Mouse (Mus musculus): ENCODE data around the gene Ankrd35.
"Not testable (repeated sequence)": the region's sequence is repeated elsewhere in the genome, so short reads cannot be mapped to it uniquely, and the experiment has no call there.

Ankrd35 gene

DNA sequence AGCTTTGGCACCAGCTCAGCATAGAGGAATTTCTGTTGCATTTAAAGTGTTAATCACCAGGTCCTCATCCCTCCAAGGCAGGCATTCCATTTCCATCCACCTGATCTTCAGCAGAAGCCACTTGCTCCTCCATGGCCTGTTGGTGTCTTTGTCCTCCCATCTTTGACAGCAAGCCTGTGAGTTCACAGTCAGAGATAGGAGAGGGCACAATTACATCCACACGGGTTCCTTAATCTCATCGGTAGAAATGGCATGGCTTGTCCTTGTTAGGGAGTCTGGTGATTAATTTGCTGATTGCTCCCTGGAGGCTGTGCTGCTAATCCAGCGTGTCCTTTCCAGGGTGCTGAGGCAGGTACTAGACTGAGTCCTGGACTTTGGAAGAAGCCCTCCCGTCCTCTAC, 3.6 kb downstream of the Ankrd35 start:
- no peak for DNase-seq

GRCm38 (mm10) chr3:96674442-96674841, 4.5 kb downstream of the Ankrd35 start:
- no peak for DNase-seq

- DNase-seq = no peak
Observed at GRCm38 (mm10) chr3:96675171-96675570, 5.2 kb downstream of the Ankrd35 start.

- DNase-seq = no peak
Observed at GRCm38 (mm10) chr3:96675690-96676089, 5.8 kb downstream of the Ankrd35 start.

DNA sequence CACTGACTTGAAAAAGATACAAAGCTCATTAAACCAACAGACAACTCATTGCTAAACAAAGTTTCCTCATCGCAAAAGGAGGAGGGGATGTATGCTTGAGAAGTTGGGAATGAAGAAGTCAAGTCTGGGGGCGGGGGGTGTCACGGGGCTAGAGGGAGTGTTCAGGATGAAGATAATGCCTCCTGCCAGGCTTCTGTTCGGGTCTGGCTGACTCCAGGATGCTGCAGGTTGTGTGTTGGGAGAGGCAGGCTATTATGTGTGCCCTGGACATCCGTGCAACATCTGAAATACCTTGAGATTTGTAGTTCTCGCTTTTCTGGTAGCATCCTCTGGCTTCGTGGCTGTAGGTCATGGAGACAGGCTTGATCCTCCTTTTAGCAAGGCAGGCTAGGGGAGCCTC, 8.5 kb downstream of the Ankrd35 start:
- DNase-seq = no peak

- DNase-seq = no peak
Observed at GRCm38 (mm10) chr3:96679159-96679674, 9.3 kb downstream of the Ankrd35 start.

GRCm38 (mm10) chr3:96680269-96680956, 10.5 kb downstream of the Ankrd35 start:
- DNase-seq = no peak

GRCm38 (mm10) chr3:96683496-96683895, 13.6 kb downstream of the Ankrd35 start:
- DNase-seq = no peak

DNA sequence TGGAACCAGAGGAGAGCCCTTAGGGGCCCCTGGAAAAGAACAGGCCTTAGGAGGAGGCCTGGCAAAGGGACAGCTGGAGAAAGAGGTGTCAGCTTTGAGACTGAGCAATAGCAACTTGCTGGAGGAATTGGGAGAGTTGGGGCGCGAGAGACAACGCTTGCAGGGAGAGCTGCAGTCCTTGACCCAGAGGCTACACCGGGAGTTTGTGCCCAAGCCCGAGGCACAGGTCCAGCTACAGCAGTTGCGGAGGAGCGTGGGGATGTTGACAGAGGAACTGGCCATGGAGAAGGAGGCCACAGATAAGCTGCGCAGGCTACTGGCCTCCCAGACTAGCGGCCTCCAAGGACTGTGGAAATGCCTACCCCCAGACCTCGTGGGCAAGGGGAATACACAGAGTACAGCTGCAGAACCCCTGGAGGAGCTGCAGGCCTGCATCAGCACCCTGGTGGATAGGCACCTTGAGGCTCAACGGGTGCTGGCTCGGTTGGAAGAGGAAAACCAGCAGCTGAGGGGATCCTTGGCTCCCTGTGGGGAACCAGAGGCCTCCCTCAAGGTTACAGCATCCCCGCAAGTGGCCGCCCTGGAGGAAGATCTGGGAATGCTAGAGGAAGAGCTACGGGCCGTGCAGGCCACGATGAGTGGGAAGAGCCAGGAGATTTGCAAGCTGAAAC, 14.4 kb downstream of the Ankrd35 start:
- no peak for DNase-seq

DNA sequence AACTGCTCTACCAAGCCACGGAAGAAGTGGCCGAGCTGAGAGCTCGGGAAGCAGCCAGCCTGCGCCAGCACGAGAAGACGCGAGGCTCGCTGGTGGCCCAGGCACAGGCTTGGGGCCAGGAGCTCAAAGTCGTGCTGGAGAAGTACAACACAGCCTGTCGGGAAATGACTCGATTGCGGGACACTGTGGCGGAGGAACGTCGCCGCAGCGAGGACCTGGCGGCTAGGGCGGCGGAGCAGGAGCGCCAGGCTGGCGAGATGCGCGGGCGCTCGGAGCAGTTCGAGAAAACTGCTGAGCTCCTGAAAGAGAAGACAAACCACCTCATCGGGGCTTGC, 14.9 kb downstream of the Ankrd35 start:
- peak in 1 of 2 experiments; percentile 28 for DNase-seq

DNA sequence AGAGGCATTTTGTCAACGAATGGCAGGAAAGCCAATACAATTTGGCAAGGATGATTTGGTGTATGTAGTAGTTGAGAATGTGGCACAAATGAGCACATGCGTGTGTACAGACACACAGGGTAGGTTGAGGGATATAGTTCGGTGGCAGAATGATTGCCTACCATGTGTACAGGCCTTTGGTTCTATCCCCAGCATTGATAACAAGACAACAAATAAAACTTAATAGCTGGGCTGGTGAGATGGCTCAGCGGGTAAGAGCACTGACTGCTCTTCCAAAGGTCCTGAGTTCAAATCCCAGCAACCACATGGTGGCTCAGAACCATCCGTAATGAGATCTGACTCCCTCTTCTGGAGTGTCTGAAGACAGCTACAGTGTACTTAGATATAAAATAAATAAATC, 16.1 kb downstream of the Ankrd35 start:
- not testable (repeated sequence) for DNase-seq

- DNase-seq = no peak
Observed at GRCm38 (mm10) chr3:96688854-96689253, 18.9 kb downstream of the Ankrd35 start.

- no peak for DNase-seq
Observed at GRCm38 (mm10) chr3:96690298-96690697, 20.4 kb downstream of the Ankrd35 start.

DNA sequence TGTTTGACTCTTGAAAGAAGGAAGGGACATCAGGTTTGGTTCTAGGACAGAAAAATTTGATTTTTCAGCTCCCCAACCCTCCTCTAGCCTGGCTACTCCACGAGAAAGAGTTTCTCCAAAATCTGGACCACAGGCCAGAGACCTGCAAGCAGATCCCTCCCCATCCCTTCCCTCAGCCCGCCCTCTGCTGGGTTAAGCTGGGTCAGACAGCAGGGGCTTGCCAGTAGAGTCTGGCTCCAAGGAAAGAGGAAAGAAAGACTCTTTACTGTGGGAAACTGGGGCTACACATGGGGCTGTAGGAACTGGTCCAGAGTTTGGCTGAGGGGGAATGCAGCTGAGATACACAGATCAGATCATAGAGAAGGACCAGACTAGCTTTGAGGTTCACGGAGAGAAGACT, 22.6 kb downstream of the Ankrd35 start:
- no peak for DNase-seq

DNA sequence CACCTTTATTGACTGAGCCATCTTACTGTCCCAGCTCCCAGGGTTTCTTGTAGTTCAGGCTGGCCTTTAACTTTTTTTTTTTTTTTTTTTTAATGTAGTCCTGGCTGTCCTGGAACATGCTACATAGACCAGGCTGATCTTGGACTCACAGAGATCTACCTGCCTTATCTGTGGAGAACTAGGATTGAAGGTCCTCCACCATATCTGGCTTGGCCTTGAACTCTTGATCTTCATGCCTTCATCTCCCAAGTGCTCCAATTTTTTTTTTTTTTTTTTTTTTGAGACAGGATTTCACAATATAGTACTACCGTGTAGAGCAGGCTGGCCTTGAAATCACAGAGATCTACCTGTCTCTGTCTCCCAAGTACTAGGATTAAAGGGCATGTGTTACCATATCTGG, 23.6 kb downstream of the Ankrd35 start:
- DNase-seq = no peak

- peak; percentile 53 to 64 for DNase-seq
Observed at GRCm38 (mm10) chr3:96696198-96696765, 26.4 kb downstream of the Ankrd35 start, which contains the start of gene Pias3. Pias3 (plus strand) TSS chr3:96696384.

GRCm38 (mm10) chr3:96696766-96697732, 27.1 kb downstream of the Ankrd35 start:
- DNase-seq = peak; percentile 89 to 91

DNA sequence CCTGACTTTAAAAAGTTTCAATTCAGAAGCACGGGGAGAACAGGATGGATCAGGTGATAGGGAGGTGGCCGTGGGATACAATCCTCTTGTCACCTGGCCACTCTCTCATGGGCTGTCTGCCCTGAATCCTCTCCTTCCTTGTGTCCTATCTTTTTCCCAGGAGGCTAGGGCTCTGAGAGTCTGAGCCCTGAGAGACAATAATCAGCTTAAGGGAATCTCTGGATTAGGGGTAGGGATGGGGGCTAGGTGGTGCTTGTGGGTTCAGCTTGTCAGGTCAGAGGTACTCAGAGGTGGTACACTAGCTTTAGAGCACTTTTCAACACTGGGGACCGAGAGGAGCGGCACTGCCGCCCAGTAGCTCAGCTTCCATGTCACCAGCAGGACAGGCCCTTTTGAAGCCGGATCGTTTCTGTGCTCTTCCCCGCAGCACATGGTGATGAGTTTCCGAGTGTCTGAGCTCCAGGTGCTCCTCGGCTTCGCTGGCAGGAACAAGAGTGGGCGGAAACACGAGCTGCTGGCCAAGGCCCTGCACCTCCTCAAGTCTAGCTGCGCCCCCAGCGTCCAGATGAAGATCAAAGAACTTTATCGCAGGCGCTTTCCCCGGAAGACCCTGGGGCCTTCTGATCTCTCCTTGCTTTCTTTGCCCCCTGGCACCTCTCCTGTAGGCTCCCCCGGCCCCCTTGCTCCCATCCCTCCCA, 29.2 kb downstream of the Ankrd35 start:
- DNase-seq = peak; percentile 27 to 30

- DNase-seq = peak in 1 of 2 experiments; percentile 32
Observed at GRCm38 (mm10) chr3:96700376-96700775, 30.4 kb downstream of the Ankrd35 start.

- no peak for DNase-seq
Observed at GRCm38 (mm10) chr3:96701003-96701402, 31.1 kb downstream of the Ankrd35 start.

DNA sequence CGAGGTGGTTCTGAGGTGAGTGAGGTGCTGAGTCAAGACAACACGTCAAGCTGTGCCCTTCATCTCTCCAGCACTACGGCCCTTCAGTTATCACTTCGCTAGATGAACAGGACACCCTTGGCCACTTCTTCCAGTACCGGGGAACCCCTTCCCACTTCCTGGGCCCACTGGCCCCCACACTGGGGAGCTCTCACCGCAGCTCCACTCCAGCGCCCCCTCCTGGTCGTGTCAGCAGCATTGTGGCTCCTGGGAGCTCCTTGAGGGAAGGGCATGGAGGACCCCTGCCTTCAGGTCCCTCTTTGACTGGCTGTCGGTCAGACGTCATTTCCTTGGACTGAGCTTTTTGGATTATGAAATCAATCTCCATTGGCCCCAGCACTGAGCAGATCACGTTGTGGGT, 34.8 kb downstream of the Ankrd35 start:
- no peak for DNase-seq

DNA sequence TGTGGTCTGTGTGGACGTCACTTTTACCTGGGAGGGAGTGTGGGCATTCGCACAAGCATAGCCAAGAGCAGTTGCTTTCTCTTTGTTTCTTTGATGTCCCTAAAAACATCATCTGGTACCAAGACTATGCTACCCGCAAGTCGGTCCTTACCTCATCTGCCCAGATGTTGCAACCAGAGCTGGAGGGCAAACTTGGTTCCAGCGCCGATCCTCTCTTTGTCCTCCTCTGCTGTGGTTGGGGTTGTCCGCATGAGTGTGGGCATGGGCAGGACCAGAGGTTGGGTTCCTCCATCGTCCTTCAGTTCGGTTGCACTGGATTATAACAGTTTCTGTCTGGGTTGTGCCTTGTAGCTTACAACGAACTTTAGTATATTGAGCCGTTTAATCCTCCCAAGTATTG, 36.3 kb downstream of the Ankrd35 start:
- DNase-seq = no peak

All from cerebellum, adult 18-20 months (tissue).